Mouse (Mus musculus) CH12.LX (cell line): ENCODE data around the gene Fhit. TPM values are rescaled to one million over a fixed set of nuclear protein-coding genes. Genes with fewer than 3 reads are reported as not detected.

Source experiments
- DNase-seq: peaks from one replicate; pipeline ENCODE4 v3.0.0-alpha.2; 2013; ENCODE audit errors: extremely low read depth
- H3K27ac ChIP-seq: 2 replicates; pipeline ENCODE4 v1.5.1; 2012; ENCODE audit warnings: low read depth, mild to moderate bottlenecking, control low read depth, moderate library complexity; ENCODE audit not compliant: insufficient read depth
- H3K27me3 ChIP-seq: replicated peaks from 2 replicates; pipeline ENCODE3; 2012; ENCODE audit warnings: inconsistent platforms
- H3K36me3 ChIP-seq, 2 experiments: replicated peaks in 1 of 2; 2 replicates each; pipeline versions ENCODE3 to v1.6.1; 2012; ENCODE audit warnings: inconsistent platforms in 1 of 2, low read length in 1 of 2, mild to moderate bottlenecking in 1 of 2, mixed read lengths in 1 of 2, moderate library complexity in 1 of 2; ENCODE audit not compliant: control insufficient read depth in 1 of 2, insufficient read depth in 1 of 2
- H3K4me1 ChIP-seq, 2 experiments: 2 replicates each; pipeline ENCODE4 v1.6.1; 2012; ENCODE audit warnings: inconsistent platforms in 1 of 2, moderate library complexity in 1 of 2; ENCODE audit not compliant: insufficient read depth in 2 of 2, control insufficient read depth in 1 of 2
- H3K4me2 ChIP-seq: 2 replicates; pipeline ENCODE4 v1.6.1; 2012; ENCODE audit warnings: low read depth, mild to moderate bottlenecking, control low read depth; ENCODE audit not compliant: poor library complexity, insufficient read depth, severe bottlenecking
- H3K4me3 ChIP-seq, 3 experiments: fragments of 150-350 bp in 1 of 3; sonication (generic) in 1 of 3; replicated peaks in 1 of 3; 2 replicates each; pipeline versions ENCODE3 to v1.5.1; 2011 to 2012; ENCODE audit warnings: low read depth in 2 of 3, low read length in 2 of 3, mild to moderate bottlenecking in 2 of 3, moderate library complexity in 2 of 3, control low read depth in 1 of 3, improper control_type of control experiment in 1 of 3, inconsistent platforms in 1 of 3, mixed read lengths in 1 of 3; ENCODE audit not compliant: poor library complexity in 1 of 3
- H3K79me2 ChIP-seq: replicated peaks from 2 replicates; pipeline ENCODE4 v1.6.1; 2012; ENCODE audit warnings: mild to moderate bottlenecking, moderate library complexity; ENCODE audit not compliant: control insufficient read depth, poor library complexity, insufficient read depth, severe bottlenecking; ENCODE audit errors: extremely low read depth
- H3K9ac ChIP-seq: 2 replicates; pipeline ENCODE4 v1.6.1; 2012; ENCODE audit warnings: low read depth, mild to moderate bottlenecking, control low read depth, moderate library complexity; ENCODE audit not compliant: insufficient read depth
- H3K9me3 ChIP-seq: replicated peaks from 2 replicates; pipeline ENCODE3; 2012; ENCODE audit warnings: low read length, inconsistent platforms, mixed read lengths
- BHLHE40 ChIP-seq: IDR thresholded peaks from 2 replicates; pipeline ENCODE4 v1.6.1; 2011; ENCODE audit warnings: mild to moderate bottlenecking, low read depth, low read length, improper control_type of control experiment
- CHD1 ChIP-seq: IDR thresholded peaks from 2 replicates; pipeline ENCODE4 v1.6.1; 2012; ENCODE audit warnings: low read depth, low read length, improper control_type of control experiment, inconsistent platforms
- CHD2 ChIP-seq: IDR thresholded peaks from 2 replicates; pipeline ENCODE4 v1.6.1; 2011; ENCODE audit warnings: low read length, improper control_type of control experiment
- CTCF ChIP-seq, 2 experiments: IDR thresholded peaks in 1 of 2; conservative IDR thresholded peaks in 1 of 2; 2 replicates each; pipeline ENCODE4 v1.5.1; 2011 to 2012; ENCODE audit warnings: low read depth in 2 of 2, low read length in 2 of 2, improper control_type of control experiment in 1 of 2, inconsistent platforms in 1 of 2, mild to moderate bottlenecking in 1 of 2, moderate library complexity in 1 of 2
- IRF4 ChIP-seq: IDR thresholded peaks from 2 replicates; pipeline ENCODE4 v1.6.1; 2014; ENCODE audit warnings: low read depth, mild to moderate bottlenecking, inconsistent platforms, low read length, improper control_type of control experiment
- JUND ChIP-seq: conservative IDR thresholded peaks from 2 replicates; pipeline ENCODE4 v1.6.1; 2011; ENCODE audit warnings: low read depth, low read length, improper control_type of control experiment
- MYC ChIP-seq: IDR thresholded peaks from 2 replicates; pipeline ENCODE4 v1.6.1; 2011; ENCODE audit warnings: low read depth, mild to moderate bottlenecking, improper control_type of control experiment, low read length
- NRF1 ChIP-seq: IDR thresholded peaks from 2 replicates; pipeline ENCODE4 v1.6.1; 2014; ENCODE audit warnings: low read depth, mild to moderate bottlenecking, inconsistent platforms, low read length, improper control_type of control experiment, moderate library complexity
- RAD21 ChIP-seq: IDR thresholded peaks from 2 replicates; pipeline ENCODE4 v1.6.1; 2011; ENCODE audit warnings: low read depth, mild to moderate bottlenecking, low read length, improper control_type of control experiment, moderate library complexity
- SMC3 ChIP-seq: IDR thresholded peaks from 2 replicates; pipeline ENCODE4 v1.6.1; 2011; ENCODE audit warnings: low read depth, low read length, improper control_type of control experiment
- TBP ChIP-seq: conservative IDR thresholded peaks from 2 replicates; pipeline ENCODE4 v1.6.1; 2011; ENCODE audit warnings: low read depth, low read length, improper control_type of control experiment
- UBTF ChIP-seq: IDR thresholded peaks from 2 replicates; pipeline ENCODE4 v1.6.1; 2012; ENCODE audit warnings: low read depth, mild to moderate bottlenecking, inconsistent platforms, low read length, improper control_type of control experiment, moderate library complexity
- USF1 ChIP-seq: IDR thresholded peaks from 2 replicates; pipeline ENCODE4 v1.6.1; 2014; ENCODE audit warnings: low read depth, mild to moderate bottlenecking, inconsistent platforms, low read length, improper control_type of control experiment
- USF2 ChIP-seq: conservative IDR thresholded peaks from 2 replicates; pipeline ENCODE4 v1.6.1; 2011; ENCODE audit warnings: low read depth, low read length, improper control_type of control experiment
- ZKSCAN1 ChIP-seq: IDR thresholded peaks from 2 replicates; pipeline ENCODE4 v1.6.1; 2012; ENCODE audit warnings: low read depth, inconsistent platforms, low read length, improper control_type of control experiment, borderline replicate concordance
- ZMIZ1 ChIP-seq: IDR thresholded peaks from 2 replicates; pipeline ENCODE4 v1.6.1; 2012; ENCODE audit warnings: low read depth, mild to moderate bottlenecking, inconsistent platforms, low read length, improper control_type of control experiment
- ZNF384 ChIP-seq: IDR thresholded peaks from 2 replicates; pipeline ENCODE4 v1.6.1; 2012; ENCODE audit warnings: low read depth, low read length, improper control_type of control experiment, inconsistent platforms
- dilution Hi-C: fragments of 300-500 bp; cut with MboI; formaldehyde crosslinking; loops from 2 replicates; pipeline ENCODE4 v1.14.3; 2020; ENCODE audit warnings: low sequenced_read_pairs; ENCODE audit not compliant: extremely low pct_unique_long_range_greater_than_20kb, extremely low pct_ligation_motif_present
- in situ Hi-C: fragments of 300-500 bp; cut with MboI; formaldehyde crosslinking; loops from 3 replicates; pipeline ENCODE4 v1.14.3; 2019; ENCODE audit warnings: low sequenced_read_pairs, low pct_ligation_motif_present, low pct_unique_long_range_greater_than_20kb, mixed read lengths
- polyA plus RNA-seq: library from polyadenylated mRNA; unstranded; fragments of >175 nt; gene quantifications from 2 replicates; pipeline ENCODE4 v1.2.1, GENCODE M21; 2012; ENCODE audit warnings: low read depth; ENCODE audit not compliant: insufficient read length
- total RNA-seq, 2 experiments: library from RNA; depleted of rRNA; stranded (reverse); fragments of 300-350 nt in 1 of 2; fragments of >200 nt in 1 of 2; gene quantifications; 2 replicates each; pipeline ENCODE4 v1.2.3; 2012 to 2014

Gene Fhit
- total and polyA plus RNA-seq, 3 experiments = 0.64 to 1.9 (median 0.64) TPM

- Histone ChIP-seq H3K79me2 (no peaks in the 10 kb centered on the region), H3K27me3 (no peaks in the 10 kb centered on the region), H3K4me3 (no peak overlapping the region), H3K9me3 (no peaks in the 10 kb centered on the region), H3K36me3 (no peaks in the 10 kb centered on the region), H3K27ac (no peak overlapping the region), H3K4me1 (no peaks in the 10 kb centered on the region), H3K4me2 (no peak overlapping the region), H3K9ac (no peak overlapping the region)
- no peak for TF ChIP-seq ZMIZ1
- TF ChIP-seq BHLHE40 = no peak
- no peak for TF ChIP-seq USF1
- no peak for TF ChIP-seq CHD1
- TF ChIP-seq SMC3 = no peak
- TF ChIP-seq RAD21 = no peak
- no peak for TF ChIP-seq NRF1
- no peak for TF ChIP-seq UBTF
- TF ChIP-seq USF2 = no peak
- dilution Hi-C loops = no loop called here
- DNase-seq = no peak
- in situ Hi-C loops = no loop called here
Measured at GRCm38 (mm10) chr14:9697101-9697500, 1464.7 kb downstream of the Fhit start.

DNA sequence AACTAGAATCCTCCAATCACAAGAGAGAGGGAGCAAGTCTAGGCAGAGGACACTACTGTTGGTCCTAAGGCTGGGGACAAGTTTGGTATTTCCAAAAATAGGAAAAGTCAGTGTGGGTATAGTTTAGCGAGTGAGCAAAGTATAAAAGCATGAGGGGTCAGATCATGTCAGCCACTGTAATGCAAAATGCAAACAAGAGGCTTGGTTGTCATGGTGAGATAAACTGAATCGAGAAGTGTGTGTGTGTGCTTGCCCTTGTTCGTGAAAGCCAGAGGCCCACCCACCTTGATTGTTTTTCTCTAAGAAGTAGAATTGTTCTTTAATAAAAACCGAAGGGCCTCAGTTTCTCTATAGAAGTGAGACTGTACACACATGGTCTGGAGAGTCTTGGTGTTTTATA is 1465.8 kb downstream of the Fhit start:
- Histone ChIP-seq H3K4me1 (no peaks in the 10 kb centered on the region), H3K9ac (no peak overlapping the region), H3K79me2 (no peaks in the 10 kb centered on the region), H3K4me2 (no peak overlapping the region), H3K27me3 (no peaks in the 10 kb centered on the region), H3K9me3 (no peaks in the 10 kb centered on the region), H3K27ac (no peak overlapping the region), H3K36me3 (no peaks in the 10 kb centered on the region), H3K4me3 (no peak overlapping the region)
- in situ Hi-C loops (no loop called here), dilution Hi-C loops (no loop called here)
- TF ChIP-seq ZKSCAN1 = no peak
- TF ChIP-seq USF2 = no peak
- no peak for DNase-seq

GRCm38 (mm10) chr14:9695217-9695690 is 1466.6 kb downstream of the Fhit start:
- in situ Hi-C loops = no loop called here
- H3K27ac ChIP-seq = no peak overlapping the region

More at GRCm38 (mm10) chr14:9695217-9695690, 1466.6 kb downstream of the Fhit start:
- H3K4me1 ChIP-seq = no peaks in the 10 kb centered on the region
- no peak for DNase-seq
- H3K9ac ChIP-seq = no peak overlapping the region
- no peaks in the 10 kb centered on the region for H3K36me3 ChIP-seq
- no peaks in the 10 kb centered on the region for H3K9me3 ChIP-seq
- dilution Hi-C loops = no loop called here
- H3K27me3 ChIP-seq = no peaks in the 10 kb centered on the region
- no peaks in the 10 kb centered on the region for H3K79me2 ChIP-seq
- no peak overlapping the region for H3K4me2 ChIP-seq
- no peak overlapping the region for H3K4me3 ChIP-seq
- no peak for TF ChIP-seq CTCF (conservative IDR thresholded peaks at IDR 0.05 in 1 of 2, IDR thresholded peaks at IDR 0.05 in 1 of 2; ENCODE audit: low read depth in 2 of 2, low read length in 2 of 2)
- TF ChIP-seq TBP = no peak
- TF ChIP-seq NRF1 = no peak
- TF ChIP-seq IRF4 = no peak
- no peak for TF ChIP-seq MYC
- no peak for TF ChIP-seq ZNF384
- TF ChIP-seq JUND = no peak
- TF ChIP-seq CHD2 = no peak
